Mouse (Mus musculus): ENCODE measurements around the gene Slc3a1. TPM values are rescaled to one million over a fixed set of nuclear protein-coding genes. Genes with fewer than 3 reads are reported as not detected.

Gene Slc3a1
- polyA plus RNA-seq, 1 experiment from 2014 or later, result 0.54 TPM

- no peak for ATAC-seq
Observed at GRCm38 (mm10) chr17:85018794-85019193, 9.4 kb upstream of the Slc3a1 start.

DNA sequence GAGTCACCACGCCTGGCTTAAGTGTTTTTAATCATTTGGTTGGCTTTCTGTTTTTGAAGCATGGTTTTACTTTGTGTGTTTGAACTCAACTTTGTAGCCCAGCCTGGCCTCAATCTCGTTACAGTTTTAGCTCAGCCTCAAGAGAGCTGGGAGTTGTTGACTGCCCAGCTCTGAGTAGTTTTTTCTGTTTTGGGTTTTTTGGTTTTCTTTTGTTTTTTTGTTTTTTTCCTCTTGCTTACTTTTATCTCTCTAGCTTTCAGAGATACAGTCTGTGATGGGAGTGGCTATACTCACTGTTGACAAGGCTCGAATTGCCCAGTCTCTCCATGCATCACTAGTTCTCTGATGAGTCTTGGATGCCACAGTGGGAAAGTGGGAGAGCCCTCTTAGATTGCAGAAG lies 7.8 kb upstream of the Slc3a1 start:
- Histone ChIP-seq H3K36me3 (ENCODE audit: poor library complexity, severe bottlenecking) (no peaks in the 10 kb centered on the region; the same call in 1 of the 2 replicates), H3K4me1 (0 out of 2 replicates have a peak, but pooled peaks cover 2% of the 10 kb centered on the region), H3K27me3 (no peaks in the 10 kb centered on the region), H3K27ac (no peak overlapping the region), H3K4me2 (no peak overlapping the region), H3K9me3 (replicated peaks) (no peaks in the 10 kb centered on the region), H3K4me3 (no peak overlapping the region), H3K9ac (no peak overlapping the region)
- no peak for ATAC-seq
- 84% methylated on average over 3 of the region's 3 CpGs for WGBS

More at GRCm38 (mm10) chr17:85018794-85019193, 9.4 kb upstream of the Slc3a1 start:
- Histone ChIP-seq H3K27ac (no peak overlapping the region), H3K9me3 (replicated peaks) (no peaks in the 10 kb centered on the region), H3K4me3 (no peak overlapping the region), H3K27me3 (no peaks in the 10 kb centered on the region), H3K4me2 (no peak overlapping the region), H3K9ac (no peak overlapping the region), H3K4me1 (0 out of 2 replicates have a peak, but pooled peaks cover 2% of the 10 kb centered on the region), H3K36me3 (ENCODE audit: poor library complexity, severe bottlenecking) (no peaks in the 10 kb centered on the region; the same call in 1 of the 2 replicates)
- WGBS, result 90% methylated on average over 5 of the region's 5 CpGs

DNA sequence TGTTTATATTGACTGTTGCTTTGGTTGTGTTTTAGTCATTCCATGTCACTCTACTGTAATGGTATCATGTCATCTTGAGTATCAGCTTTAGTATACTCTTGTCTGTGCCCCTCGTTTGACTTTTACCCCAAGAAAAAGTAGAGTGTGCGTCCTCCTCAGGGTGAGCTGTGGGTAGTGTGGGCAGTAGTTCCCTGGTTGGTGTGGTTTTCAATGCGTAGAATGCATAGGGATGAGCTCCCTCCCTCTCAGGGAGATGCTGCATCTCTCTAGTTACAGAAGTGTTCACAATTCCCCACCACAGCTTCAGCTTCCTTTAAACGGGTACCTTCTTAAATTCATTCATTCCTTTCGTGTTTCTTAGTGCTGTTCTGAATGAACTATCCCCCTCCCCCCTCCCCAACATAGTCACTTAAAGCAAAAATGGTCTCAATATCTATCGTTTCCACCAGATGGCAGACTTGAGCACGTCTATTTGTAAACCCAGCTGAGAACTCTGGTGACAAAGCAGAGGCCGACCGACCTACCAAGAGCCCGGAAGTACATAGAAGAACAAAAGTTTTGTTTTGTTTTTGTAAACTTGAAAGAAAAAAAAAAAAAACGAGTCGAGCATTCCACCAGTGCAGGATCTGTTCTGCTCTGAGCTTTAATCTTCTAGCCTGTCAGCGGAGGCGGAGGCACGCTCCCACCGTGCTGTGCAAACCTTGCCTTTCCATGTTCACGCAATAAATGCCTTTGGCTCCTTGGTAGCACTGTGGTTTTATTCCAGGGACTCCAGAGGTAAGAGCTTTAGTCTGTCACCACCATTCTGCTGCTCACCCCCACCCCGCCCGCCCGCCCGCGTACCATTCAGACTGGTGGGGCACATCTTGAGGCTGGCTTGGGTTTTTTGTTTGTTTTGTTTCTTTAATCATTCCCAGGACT lies 4.7 kb upstream of the Slc3a1 start:
- no peak overlapping the region for H3K4me2 ChIP-seq
- no peak overlapping the region for H3K9ac ChIP-seq
- H3K4me1 ChIP-seq, result 0 out of 2 replicates have a peak, but pooled peaks cover 2% of the 10 kb centered on the region
- no peak overlapping the region for H3K27ac ChIP-seq
- 61% methylated on average over 22 of the region's 22 CpGs for WGBS
- H3K4me3 ChIP-seq, result no peak overlapping the region
- no peaks in the 10 kb centered on the region for H3K9me3 ChIP-seq (replicated peaks)
- ATAC-seq, result peak; percentile 64
- H3K27me3 ChIP-seq, result no peaks in the 10 kb centered on the region
- no peaks in the 10 kb centered on the region for H3K36me3 ChIP-seq (ENCODE audit: poor library complexity, severe bottlenecking)

GRCm38 (mm10) chr17:85024237-85024636 lies 3.9 kb upstream of the Slc3a1 start:
- H3K4me3 ChIP-seq, result no peak overlapping the region
- WGBS, result 92% methylated on average over 8 of the region's 8 CpGs

GRCm38 (mm10) chr17:85025151-85025550 lies 3.0 kb upstream of the Slc3a1 start:
- no peak overlapping the region for H3K9ac ChIP-seq
- WGBS, result 93% methylated on average over 6 of the region's 6 CpGs
- no peak for ATAC-seq

More at GRCm38 (mm10) chr17:85024237-85024636, 3.9 kb upstream of the Slc3a1 start:
- Histone ChIP-seq H3K4me2 (no peak overlapping the region), H3K27ac (no peak overlapping the region), H3K36me3 (ENCODE audit: poor library complexity, severe bottlenecking) (no peaks in the 10 kb centered on the region), H3K27me3 (no peaks in the 10 kb centered on the region), H3K4me1 (0 out of 2 replicates have a peak, but pooled peaks cover 2% of the 10 kb centered on the region), H3K9me3 (replicated peaks) (no peaks in the 10 kb centered on the region), H3K9ac (no peak overlapping the region)
- no peak for ATAC-seq

GRCm38 (mm10) chr17:85026436-85026835 lies 1.7 kb upstream of the Slc3a1 start:
- no peak for ATAC-seq
- H3K4me2 ChIP-seq, result no peak overlapping the region
- 89% methylated on average over 6 of the region's 6 CpGs for WGBS
- no peaks in the 10 kb centered on the region for H3K9me3 ChIP-seq (replicated peaks)
- no peaks in the 10 kb centered on the region for H3K27me3 ChIP-seq
- no peak overlapping the region for H3K27ac ChIP-seq
- no peak overlapping the region for H3K9ac ChIP-seq
- 0 out of 2 replicates have a peak, but pooled peaks cover 2% of the 10 kb centered on the region for H3K4me1 ChIP-seq
- H3K4me3 ChIP-seq, result no peak overlapping the region
- no peaks in the 10 kb centered on the region for H3K36me3 ChIP-seq (ENCODE audit: poor library complexity, severe bottlenecking)

More at GRCm38 (mm10) chr17:85025151-85025550, 3.0 kb upstream of the Slc3a1 start:
- H3K4me1 ChIP-seq, result 0 out of 2 replicates have a peak, but pooled peaks cover 2% of the 10 kb centered on the region
- no peak overlapping the region for H3K4me2 ChIP-seq
- H3K27ac ChIP-seq, result no peak overlapping the region
- H3K36me3 ChIP-seq (ENCODE audit: poor library complexity, severe bottlenecking), result no peaks in the 10 kb centered on the region
- no peaks in the 10 kb centered on the region for H3K27me3 ChIP-seq
- H3K9me3 ChIP-seq (replicated peaks), result no peaks in the 10 kb centered on the region
- no peak overlapping the region for H3K4me3 ChIP-seq

- Histone ChIP-seq H3K9me3 (replicated peaks) (no peaks in the 10 kb centered on the region), H3K4me2 (no peak overlapping the region)
Observed at GRCm38 (mm10) chr17:85027247-85027646, 929 bp upstream of the Slc3a1 start.

GRCm38 (mm10) chr17:85028797-85029196 lies 621 bp downstream of the Slc3a1 start:
- no peaks in the 10 kb centered on the region for H3K27me3 ChIP-seq
- no peak overlapping the region for H3K4me3 ChIP-seq
- no peak overlapping the region for H3K4me2 ChIP-seq
- no peak overlapping the region for H3K9ac ChIP-seq
- H3K9me3 ChIP-seq (replicated peaks), result no peaks in the 10 kb centered on the region
- no peak for ATAC-seq
- H3K4me1 ChIP-seq, result 0 out of 2 replicates have a peak, but pooled peaks cover 2% of the 10 kb centered on the region
- H3K36me3 ChIP-seq (ENCODE audit: poor library complexity, severe bottlenecking), result no peaks in the 10 kb centered on the region
- WGBS, result 93% methylated on average over 10 of the region's 10 CpGs
- H3K27ac ChIP-seq, result no peak overlapping the region

More at GRCm38 (mm10) chr17:85027247-85027646, 929 bp upstream of the Slc3a1 start:
- 82% methylated on average over 3 of the region's 3 CpGs for WGBS
- H3K36me3 ChIP-seq (ENCODE audit: poor library complexity, severe bottlenecking), result no peaks in the 10 kb centered on the region
- no peak overlapping the region for H3K4me3 ChIP-seq
- H3K4me1 ChIP-seq, result 0 out of 2 replicates have a peak, but pooled peaks cover 2% of the 10 kb centered on the region
- ATAC-seq, result no peak
- no peaks in the 10 kb centered on the region for H3K27me3 ChIP-seq
- no peak overlapping the region for H3K27ac ChIP-seq
- no peak overlapping the region for H3K9ac ChIP-seq

GRCm38 (mm10) chr17:85030651-85031050 lies 2.5 kb downstream of the Slc3a1 start:
- Histone ChIP-seq H3K27ac (no peak overlapping the region), H3K36me3 (ENCODE audit: poor library complexity, severe bottlenecking) (no peaks in the 10 kb centered on the region), H3K27me3 (no peaks in the 10 kb centered on the region), H3K4me2 (no peak overlapping the region), H3K4me1 (0 out of 2 replicates have a peak, but pooled peaks cover 4% of the 10 kb centered on the region), H3K9ac (no peak overlapping the region), H3K4me3 (no peak overlapping the region), H3K9me3 (replicated peaks) (no peaks in the 10 kb centered on the region)
- 83% methylated on average over 5 of the region's 5 CpGs for WGBS
- no peak for ATAC-seq

DNA sequence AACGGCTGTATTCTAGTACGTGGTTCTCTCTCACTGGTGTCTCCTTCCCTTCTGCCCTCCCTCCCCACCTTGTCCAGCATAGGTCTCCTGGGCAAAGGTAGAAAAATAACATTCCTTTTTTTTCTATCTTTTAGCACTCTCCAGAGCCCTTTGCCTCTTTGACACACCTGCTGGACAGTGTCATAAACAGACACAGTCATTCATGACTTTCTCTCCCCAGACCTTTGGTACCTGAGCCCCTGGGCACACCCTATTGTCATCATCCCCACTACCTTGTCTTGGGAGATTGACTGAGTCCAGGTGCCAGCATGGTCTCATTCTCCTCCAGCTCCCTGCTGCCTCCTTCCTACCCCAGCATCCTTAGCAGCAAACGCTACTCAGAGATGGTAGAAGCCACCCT lies 4.9 kb downstream of the Slc3a1 start:
- WGBS, result 89% methylated on average over 3 of the region's 3 CpGs
- Histone ChIP-seq H3K27ac (no peak overlapping the region), H3K9ac (no peak overlapping the region), H3K4me1 (0 out of 2 replicates have a peak, but pooled peaks cover 4% of the 10 kb centered on the region), H3K27me3 (no peaks in the 10 kb centered on the region), H3K36me3 (ENCODE audit: poor library complexity, severe bottlenecking) (no peaks in the 10 kb centered on the region), H3K4me3 (no peak overlapping the region), H3K4me2 (no peak overlapping the region), H3K9me3 (replicated peaks) (no peaks in the 10 kb centered on the region)
- no peak for ATAC-seq

DNA sequence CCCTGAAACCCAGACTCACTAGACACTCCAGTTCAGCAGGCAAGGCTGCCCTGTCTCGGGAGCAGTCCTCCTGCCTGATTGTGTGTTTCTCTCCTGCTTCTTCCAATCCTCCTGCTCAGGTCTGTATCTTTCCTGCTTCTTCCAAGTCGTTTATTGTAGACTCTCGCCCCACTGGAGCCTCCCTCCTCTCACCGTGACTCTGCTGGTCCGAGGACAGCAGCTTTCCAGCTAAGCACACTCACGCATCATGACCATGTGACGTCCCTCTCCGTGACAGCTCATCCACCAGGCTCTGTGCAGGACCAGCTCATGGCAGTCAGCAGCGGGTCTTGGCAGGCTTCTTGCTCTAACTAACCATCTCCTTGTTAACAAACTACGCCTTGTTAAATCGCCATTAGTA lies 5.9 kb downstream of the Slc3a1 start:
- Histone ChIP-seq H3K27ac (no peak overlapping the region), H3K4me3 (no peak overlapping the region), H3K27me3 (no peaks in the 10 kb centered on the region), H3K36me3 (ENCODE audit: poor library complexity, severe bottlenecking) (no peaks in the 10 kb centered on the region), H3K9ac (no peak overlapping the region), H3K9me3 (replicated peaks) (no peaks in the 10 kb centered on the region), H3K4me1 (0 out of 2 replicates have a peak, but pooled peaks cover 4% of the 10 kb centered on the region), H3K4me2 (no peak overlapping the region)
- ATAC-seq, result no peak
- 65% methylated on average over 11 of the region's 11 CpGs for WGBS

- Histone ChIP-seq H3K9ac (no peak overlapping the region), H3K36me3 (ENCODE audit: poor library complexity, severe bottlenecking) (no peaks in the 10 kb centered on the region)
- ATAC-seq, result no peak
Observed at GRCm38 (mm10) chr17:85037855-85038254, 9.7 kb downstream of the Slc3a1 start.

More at GRCm38 (mm10) chr17:85037855-85038254, 9.7 kb downstream of the Slc3a1 start:
- Histone ChIP-seq H3K4me3 (no peak overlapping the region), H3K27me3 (no peaks in the 10 kb centered on the region), H3K4me1 (0 out of 2 replicates have a peak, but pooled peaks cover 4% of the 10 kb centered on the region), H3K9me3 (replicated peaks) (no peaks in the 10 kb centered on the region), H3K4me2 (no peak overlapping the region), H3K27ac (no peak overlapping the region)
- WGBS, result 88% methylated on average over 5 of the region's 5 CpGs
